Mouse (Mus musculus) hindbrain, embryonic 11.5 days (tissue): ENCODE results near the gene Gm20843. TPM values are rescaled to one million over a fixed set of nuclear protein-coding genes. Genes with fewer than 3 reads are reported as not detected.
"Not testable (repeated sequence)": the region's sequence is repeated elsewhere in the genome, so short reads cannot be mapped to it uniquely, and the experiment has no call there.

Experiments
- ATAC-seq: fragments of 200-750 bp; cut with Nextera tagmentation; 2 replicates; pipeline ENCODE4 v1.8.0; 2017; ENCODE audit warnings: mild to moderate bottlenecking, moderate TSS enrichment, moderate library complexity; ENCODE audit not compliant: low FRiP score
- DNase-seq: peaks from one replicate; pipeline ENCODE4 v3.0.0-alpha.2; 2015; ENCODE audit warnings: low spot score
- H3K27ac ChIP-seq: fragments of 300-500 bp; sonication (generic); 2 replicates; pipeline ENCODE4 v1.5.1; 2014; ENCODE audit warnings: mild to moderate bottlenecking, low read depth, low read length
- H3K27me3 ChIP-seq: fragments of 300-500 bp; sonication (generic); 2 replicates; pipeline ENCODE4 v1.6.1; 2014; ENCODE audit warnings: mild to moderate bottlenecking, low read length, moderate library complexity, mixed read lengths; ENCODE audit not compliant: control insufficient read depth, insufficient read depth
- H3K36me3 ChIP-seq: fragments of 300-500 bp; sonication (generic); 2 replicates; pipeline ENCODE4 v1.6.1; 2014; ENCODE audit warnings: mild to moderate bottlenecking, low read length, moderate library complexity, mixed read lengths; ENCODE audit not compliant: control insufficient read depth, insufficient read depth
- H3K4me1 ChIP-seq: fragments of 300-500 bp; sonication (generic); replicated peaks from 2 replicates; pipeline ENCODE4 v1.6.1; 2014; ENCODE audit warnings: low read length, mixed read lengths; ENCODE audit not compliant: control insufficient read depth, insufficient read depth
- H3K4me2 ChIP-seq: fragments of 300-500 bp; sonication (generic); replicated peaks from 2 replicates; pipeline ENCODE4 v1.6.1; 2014; ENCODE audit warnings: mild to moderate bottlenecking, low read depth, low read length
- H3K4me3 ChIP-seq: fragments of 300-500 bp; sonication (generic); 2 replicates; pipeline ENCODE4 v1.5.1; 2014; ENCODE audit warnings: low read depth, low read length
- H3K9ac ChIP-seq: fragments of 300-500 bp; sonication (generic); 2 replicates; pipeline ENCODE4 v1.6.1; 2014; ENCODE audit warnings: low read depth, low read length
- H3K9me3 ChIP-seq: fragments of 300-500 bp; sonication (generic); 2 replicates; pipeline ENCODE4 v1.6.1; 2016; ENCODE audit warnings: low read length; ENCODE audit not compliant: control insufficient read depth
- WGBS: fragments of 180-500 bp; shearing (Covaris S2); extraction: QIAGEN DNeasy Blood & Tissue Kit; methylation state at CpG from one replicate; pipeline ENCODE4 v1.1.7; 2014; 5-methylcytosine and 5-hydroxymethylcytosine counted together
- polyA plus RNA-seq: library from polyadenylated mRNA; unstranded; fragments of >200 nt; fragmentation: Nextera tagmentation; extraction: Ambion mirVana; gene quantifications from 2 replicates; pipeline ENCODE4 v1.2.1, GENCODE M21; 2014

Gene Gm20843
- polyA plus RNA-seq: not detected in 2 replicates

DNA sequence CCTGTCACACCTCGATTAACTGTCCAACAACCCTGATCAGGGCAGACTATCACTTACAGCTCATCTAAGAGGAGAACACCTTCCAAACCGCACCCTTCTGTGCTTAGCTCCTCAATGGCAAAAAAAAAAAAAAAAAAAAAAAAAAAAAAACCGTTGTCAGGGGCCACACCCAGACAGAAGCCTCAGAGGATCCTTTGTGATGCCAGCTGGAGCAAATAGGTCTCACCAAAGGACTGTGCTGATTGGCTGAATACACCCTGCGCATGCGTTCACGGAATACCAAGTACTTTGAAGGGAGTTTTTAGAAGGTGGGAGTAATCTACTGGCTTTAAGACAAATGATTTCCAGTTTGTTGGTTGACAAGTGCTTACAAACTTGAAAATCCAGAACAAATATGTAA is at the start of gene Gm20843:
TSS of gene Gm20843 (minus strand) at position 101 of the 400 bp plus-strand sequence.
- not testable (repeated sequence) for H3K36me3 ChIP-seq, H3K9me3 ChIP-seq, DNase-seq, H3K4me2 ChIP-seq, H3K27me3 ChIP-seq, H3K4me1 ChIP-seq, H3K27ac ChIP-seq, H3K9ac ChIP-seq, ATAC-seq, H3K4me3 ChIP-seq
- no CpG with 5 or more reads among the region's 6 CpGs for WGBS
